Mouse (Mus musculus) embryonic stem cell, embryonic (primary cell): ENCODE results near the gene Eef2.

Experiments
- CTCF ChIA-PET, 4 experiments: fragments of 300-600 bp in 2 of 4; fragments of 350-600 bp in 2 of 4; sonication (Branson Sonifier 250); formaldehyde crosslinking; loops; one replicate each; lab custom pipeline; 2022; ENCODE audit warnings: inconsistent platforms in 2 of 4; lab: Charles Lee
- POLR2A ChIA-PET, 4 experiments: fragments of 300-600 bp in 2 of 4; fragments of 350-600 bp in 2 of 4; sonication (Branson Sonifier 250); formaldehyde crosslinking; loops; one replicate each; lab custom pipeline; 2022; ENCODE audit warnings: antibody characterized with exemption in 4 of 4, inconsistent platforms in 1 of 4; lab: Charles Lee

Eef2 gene

GRCm38 (mm10) chr10:81196470-81197065 lies 20.1 kb downstream of the Eef2 start:
- POLR2A ChIA-PET: interaction anchor here in 3 of 4 experiments (0.6 to 2.1 kb wide), 8 partner anchors 21 to 170 kb away, joined by 3 to 11 read pairs (median 4); partner anchors contain the start of genes 4930404N11Rik (in 1 of the 3) and Eef2 (in 1 of the 3)
- CTCF ChIA-PET: interaction anchor here in 2 of 4 experiments (0.6 to 1.1 kb wide), 6 partner anchors 48 to 254 kb away, joined by 3 to 5 read pairs (median 4); partner anchors contain the start of gene Pip5k1c (in 1 of the 2)

DNA sequence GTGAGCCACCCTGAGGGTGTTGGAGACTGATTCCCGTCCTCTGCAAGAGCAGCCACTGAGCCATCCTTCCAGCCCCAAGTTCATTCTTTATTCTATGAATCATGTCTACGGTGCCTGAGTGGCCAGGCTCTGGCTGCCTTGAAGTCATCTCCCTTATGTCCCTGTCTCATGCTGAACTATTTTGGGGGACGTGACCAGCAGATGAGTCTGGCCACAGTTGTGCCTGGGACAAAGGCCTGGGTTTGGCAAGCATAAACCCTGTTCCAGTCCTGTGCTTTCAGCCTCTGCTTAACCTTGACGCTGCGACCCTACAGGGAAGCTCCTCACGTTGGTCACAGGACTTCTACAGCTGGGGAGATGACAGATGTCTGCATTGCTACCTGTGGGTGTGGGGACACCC lies 20.9 kb downstream of the Eef2 start:
- CTCF ChIA-PET: interaction anchor here in 2 of 4 experiments (0.6 to 0.7 kb wide), 2 partner anchors 69 to 141 kb away, joined by 3 read pairs; no protein-coding TSS in a partner anchor
- POLR2A ChIA-PET: interaction anchor here in 1 of 4 experiments (1.4 to 2.1 kb wide), 2 partner anchors 22 to 169 kb away, joined by 4 to 9 read pairs; partner anchors contain the start of gene Eef2

- CTCF ChIA-PET: interaction anchor here in 3 of 4 experiments (0.6 to 1.3 kb wide), 8 partner anchors 11 to 353 kb away, joined by 3 to 6 read pairs (median 3); partner anchors contain the start of gene Pip5k1c (in 1 of the 3)
- POLR2A ChIA-PET: interaction anchor here in 3 of 4 experiments (0.6 kb wide), 3 partner anchors 41 to 111 kb away, joined by 3 to 6 read pairs (median 3); partner anchors contain the start of gene Map2k2 (in 1 of the 3)
Measured at GRCm38 (mm10) chr10:81198230-81198629, 21.8 kb downstream of the Eef2 start.

DNA sequence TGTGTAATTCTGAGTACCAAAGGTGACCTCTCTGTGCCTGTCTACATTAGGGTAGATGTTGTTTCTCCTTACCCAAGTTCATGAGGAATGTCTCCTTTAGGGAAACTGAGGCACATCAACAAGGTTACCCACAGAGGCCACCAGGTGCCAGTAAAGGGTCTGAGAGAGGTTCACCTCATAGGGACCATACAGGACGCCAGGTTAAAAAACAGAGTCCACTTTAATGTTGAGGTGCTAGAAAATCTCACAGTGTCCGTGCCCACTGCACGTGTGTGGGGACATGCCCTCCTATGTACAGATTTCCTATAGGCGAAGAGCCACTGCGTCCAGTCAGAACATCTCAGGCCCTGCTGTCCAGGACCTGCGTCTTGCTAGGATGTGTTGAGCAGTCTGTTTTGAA lies 22.6 kb downstream of the Eef2 start:
- CTCF ChIA-PET: interaction anchor here in 2 of 4 experiments (0.9 to 1.3 kb wide), 6 partner anchors 18 to 353 kb away, joined by 3 read pairs; partner anchors contain the start of gene Pip5k1c (in 1 of the 2)

DNA sequence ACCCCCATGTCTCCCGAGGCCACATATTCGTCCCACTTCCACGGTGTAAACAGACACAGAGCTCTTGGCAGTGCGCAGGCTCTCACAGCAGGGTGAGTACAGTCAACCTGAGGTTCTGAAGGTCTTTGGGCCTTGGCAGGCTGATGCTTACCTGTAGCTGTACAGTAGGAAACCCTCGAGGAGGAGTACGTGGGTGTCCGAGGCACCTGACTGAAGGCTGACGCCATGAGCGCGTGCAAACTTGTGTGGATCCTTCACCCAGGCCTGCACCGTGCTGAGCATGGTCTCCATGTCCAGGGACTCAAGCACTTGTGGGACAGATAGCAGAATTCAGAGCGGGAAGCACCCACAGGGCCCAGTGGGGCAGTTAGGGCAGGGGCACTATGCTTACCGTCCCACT lies 23.7 kb downstream of the Eef2 start:
- POLR2A ChIA-PET: no interaction called here
- CTCF ChIA-PET: interaction anchor here in 1 of 4 experiments (1.8 kb wide), 1 partner anchor 10 kb away, joined by 6 read pairs; no protein-coding TSS in a partner anchor

More for the DNA sequence above, 22.6 kb downstream of the Eef2 start:
- POLR2A ChIA-PET: no interaction called here

DNA sequence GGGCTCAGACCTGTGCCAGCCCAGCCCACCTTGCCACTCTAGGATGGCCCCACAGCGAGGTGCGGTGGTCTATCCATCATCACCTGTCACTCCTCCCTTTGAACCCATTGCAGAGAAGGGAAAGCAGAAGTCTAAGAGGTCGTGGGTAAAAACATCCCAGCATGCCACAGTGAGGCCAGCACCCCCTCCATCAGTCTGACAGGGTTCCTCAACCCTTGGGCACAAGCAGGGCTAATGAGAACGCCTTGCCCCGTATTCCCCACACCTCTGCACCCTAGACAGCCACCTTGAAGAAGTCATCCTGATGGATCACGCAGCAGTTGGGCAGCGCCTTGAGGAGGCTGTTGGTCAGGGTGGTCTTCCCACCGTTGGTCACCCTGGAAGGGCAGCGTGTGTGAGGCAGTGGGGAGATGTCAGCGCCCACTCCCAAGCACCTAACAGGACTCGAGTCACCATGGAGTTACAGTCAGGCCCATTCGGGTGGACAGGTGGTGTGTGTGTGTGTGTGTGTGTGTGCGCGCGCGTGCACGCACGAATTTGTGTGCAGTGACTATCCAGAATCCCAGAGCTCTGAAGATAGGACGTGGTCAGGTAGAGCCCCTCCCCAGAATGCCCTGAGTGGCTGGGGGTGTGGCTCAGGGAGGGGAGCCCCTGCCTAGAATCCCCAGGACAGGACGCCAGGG lies 24.3 kb downstream of the Eef2 start:
- ChIA-PET CTCF (interaction anchor here in 2 of 4 experiments (0.6 to 1.8 kb wide), 4 partner anchors 9 to 131 kb away, joined by 3 to 6 read pairs (median 4); partner anchors contain the start of gene Zfr2 (in 1 of the 2)), POLR2A (interaction anchor here in 1 of 4 experiments (0.8 kb wide), 1 partner anchor 96 kb away, joined by 3 read pairs; no protein-coding TSS in a partner anchor)

- ChIA-PET CTCF (interaction anchor here (0.5 to 2.6 kb wide), 15 partner anchors 8 to 663 kb away, joined by 3 to 14 read pairs (median 3); partner anchors contain the start of genes Atp8b3 (in 1 of the 4), Fzr1 (in 1 of the 4), Pip5k1c (in 1 of the 4) and Zfr2 (in 1 of the 4)), POLR2A (interaction anchor here in 1 of 4 experiments (0.6 to 1.0 kb wide), 2 partner anchors 9 to 272 kb away, joined by 3 to 4 read pairs; partner anchors contain the start of gene Gadd45b)
Measured at GRCm38 (mm10) chr10:81201807-81202758, 25.7 kb downstream of the Eef2 start, which contains the start of gene Nmrk2. Nmrk2 (minus strand) TSS chr10:81202051.

DNA sequence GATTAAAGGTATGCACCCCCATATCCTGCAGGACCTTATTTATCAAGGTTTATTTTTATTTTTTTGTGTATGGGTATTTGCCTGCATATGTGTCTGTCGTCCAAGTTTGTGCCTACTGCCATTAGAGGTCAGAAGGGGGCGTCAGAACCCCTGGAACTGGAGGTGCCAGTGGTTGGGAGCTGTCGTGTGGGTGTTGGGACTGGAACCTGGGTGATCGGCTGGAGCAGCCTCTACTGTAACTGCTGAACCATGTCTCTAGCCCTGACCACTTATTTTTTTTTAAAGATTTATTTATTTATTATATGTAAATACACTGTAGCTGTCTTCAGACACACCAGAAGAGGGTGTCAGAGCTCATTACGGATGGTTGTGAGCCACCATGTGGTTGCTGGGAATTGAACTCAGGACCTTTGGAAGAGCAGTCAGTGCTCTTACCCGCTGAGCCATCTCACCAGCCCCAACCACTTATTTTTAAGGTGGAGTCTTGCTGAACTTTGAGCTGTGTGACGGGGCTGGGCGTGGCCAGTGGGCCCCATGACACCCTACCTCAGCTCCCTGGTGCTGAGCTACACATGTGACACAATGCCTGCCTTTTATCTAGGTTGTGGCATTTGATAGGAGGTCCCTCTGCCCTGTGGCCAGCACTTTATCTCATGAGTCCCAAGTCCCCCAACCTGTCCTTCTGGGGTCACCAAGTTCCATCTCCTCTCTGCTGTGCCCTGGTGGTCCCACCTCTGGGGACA lies 26.7 kb downstream of the Eef2 start:
- ChIA-PET POLR2A (interaction anchor here (0.7 to 1.2 kb wide), 8 partner anchors 9 to 262 kb away, joined by 3 to 5 read pairs (median 3); no protein-coding TSS in a partner anchor), CTCF (interaction anchor here (0.6 to 2.6 kb wide), 22 partner anchors 9 to 248 kb away, joined by 3 to 9 read pairs (median 4); partner anchors contain the start of gene Pip5k1c (in 2 of the 4))

GRCm38 (mm10) chr10:81204137-81204536 lies 27.7 kb downstream of the Eef2 start:
- ChIA-PET CTCF (interaction anchor here (0.8 to 1.6 kb wide), 6 partner anchors 15 to 138 kb away, joined by 3 to 8 read pairs (median 4); partner anchors contain the start of gene Pip5k1c (in 1 of the 4)), POLR2A (interaction anchor here in 1 of 4 experiments (1.0 to 1.2 kb wide), 3 partner anchors 10 to 20 kb away, joined by 3 to 5 read pairs (median 3); no protein-coding TSS in a partner anchor)

GRCm38 (mm10) chr10:81210154-81210553 lies 33.7 kb downstream of the Eef2 start:
- POLR2A ChIA-PET: interaction anchor here in 2 of 4 experiments (0.6 to 2.3 kb wide), 10 partner anchors 13 to 543 kb away, joined by 3 to 7 read pairs (median 3); partner anchors contain the start of genes Atcay (in 1 of the 2), Cactin (in 1 of the 2) and Pip5k1c (in 1 of the 2)
- CTCF ChIA-PET: interaction anchor here (0.6 to 3.4 kb wide), 35 partner anchors 9 to 298 kb away, joined by 3 to 18 read pairs (median 3); partner anchors contain the start of genes Atcay (in 1 of the 4) and Pip5k1c (in 1 of the 4)

- POLR2A ChIA-PET: interaction anchor here (0.6 to 1.7 kb wide), 7 partner anchors 15 to 287 kb away, joined by 3 to 7 read pairs (median 3); no protein-coding TSS in a partner anchor
- CTCF ChIA-PET: interaction anchor here (0.6 to 3.1 kb wide), 14 partner anchors 13 to 286 kb away, joined by 3 to 8 read pairs (median 3); partner anchors contain the start of genes Atcay (in 1 of the 4) and Matk (in 1 of the 4)
Measured at GRCm38 (mm10) chr10:81216260-81216659, 39.8 kb downstream of the Eef2 start.

- POLR2A ChIA-PET: interaction anchor here in 3 of 4 experiments (0.6 to 1.7 kb wide), 7 partner anchors 17 to 288 kb away, joined by 3 read pairs; no protein-coding TSS in a partner anchor
Measured at GRCm38 (mm10) chr10:81216810-81217209, 40.4 kb downstream of the Eef2 start.

DNA sequence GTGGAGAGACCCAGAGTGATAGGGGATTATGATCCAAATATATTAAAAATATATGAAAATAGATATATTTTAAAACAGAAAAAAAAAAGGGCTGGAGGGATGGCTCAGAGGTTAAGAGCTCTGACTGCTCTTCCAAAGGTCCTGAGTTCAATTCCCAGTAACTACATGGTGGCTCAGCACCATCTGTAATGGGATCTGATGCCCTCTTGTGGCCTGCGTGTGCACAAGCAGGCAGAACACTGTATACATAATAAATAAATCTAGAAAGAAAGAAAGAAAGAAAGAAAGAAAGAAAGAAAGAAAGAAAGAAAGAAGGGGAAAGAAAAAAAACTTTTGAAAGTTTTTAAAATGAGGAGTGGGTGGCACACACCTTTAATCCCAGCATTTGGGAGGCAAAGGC lies 40.8 kb downstream of the Eef2 start:
- ChIA-PET POLR2A (interaction anchor here in 3 of 4 experiments (0.6 to 1.7 kb wide), 7 partner anchors 11 to 184 kb away, joined by 3 read pairs; no protein-coding TSS in a partner anchor), CTCF (interaction anchor here (0.6 to 4.5 kb wide), 22 partner anchors 12 to 354 kb away, joined by 3 to 21 read pairs (median 3); partner anchors contain the start of genes Atcay (in 2 of the 4), Ncln (in 1 of the 4) and Pip5k1c (in 1 of the 4))

More at GRCm38 (mm10) chr10:81216810-81217209, 40.4 kb downstream of the Eef2 start:
- CTCF ChIA-PET: interaction anchor here (0.6 to 3.1 kb wide), 22 partner anchors 13 to 355 kb away, joined by 3 to 11 read pairs (median 3); partner anchors contain the start of genes Atcay (in 1 of the 4), Ncln (in 1 of the 4) and Pip5k1c (in 1 of the 4)

DNA sequence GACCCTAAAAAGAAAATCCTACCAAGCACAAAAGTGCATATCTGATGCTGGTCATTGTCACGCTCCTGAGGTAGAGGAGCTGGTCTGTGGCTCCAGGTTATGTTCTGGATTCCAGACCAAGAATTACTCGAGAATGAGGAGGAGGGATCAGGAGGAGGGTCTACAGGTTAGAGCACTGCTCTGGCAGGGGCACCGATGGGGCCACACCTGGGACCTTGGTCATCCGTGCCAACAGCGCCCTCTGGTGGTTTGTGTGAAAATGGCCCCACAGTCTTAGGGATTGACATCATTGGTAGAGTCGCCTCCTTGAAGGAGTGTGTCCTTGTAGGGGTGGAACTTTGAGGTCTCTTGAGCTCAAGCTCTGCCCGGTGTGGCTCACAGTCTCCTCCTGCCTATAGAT lies 41.5 kb downstream of the Eef2 start:
- CTCF ChIA-PET: interaction anchor here (0.5 to 4.5 kb wide), 22 partner anchors 8 to 333 kb away, joined by 3 to 21 read pairs (median 3); partner anchors contain the start of gene Atcay (in 2 of the 4)
- POLR2A ChIA-PET: interaction anchor here in 2 of 4 experiments (0.6 to 1.7 kb wide), 6 partner anchors 10 to 184 kb away, joined by 3 to 6 read pairs (median 3); no protein-coding TSS in a partner anchor
